Mouse (Mus musculus) CH12.LX (cell line): ENCODE data around the gene Vmn1r40.

Experiments
- CTCF ChIP-seq, 2 experiments: IDR thresholded peaks in 1 of 2; conservative IDR thresholded peaks in 1 of 2; 2 replicates each; pipeline ENCODE4 v1.5.1; 2011 to 2012; ENCODE audit warnings: low read depth in 2 of 2, low read length in 2 of 2, improper control_type of control experiment in 1 of 2, inconsistent platforms in 1 of 2, mild to moderate bottlenecking in 1 of 2, moderate library complexity in 1 of 2
- EP300 ChIP-seq: IDR thresholded peaks from 2 replicates; pipeline ENCODE4 v1.6.1; 2011; ENCODE audit warnings: low read length, improper control_type of control experiment
- JUN ChIP-seq: IDR thresholded peaks from 2 replicates; pipeline ENCODE4 v1.6.1; 2011; ENCODE audit warnings: low read depth, mild to moderate bottlenecking, low read length, improper control_type of control experiment, moderate library complexity; ENCODE audit not compliant: insufficient read depth
- JUND ChIP-seq: conservative IDR thresholded peaks from 2 replicates; pipeline ENCODE4 v1.6.1; 2011; ENCODE audit warnings: low read depth, low read length, improper control_type of control experiment
- POLR2A ChIP-seq: IDR thresholded peaks from 2 replicates; pipeline ENCODE4 v1.6.1; 2011; ENCODE audit warnings: low read depth, mild to moderate bottlenecking, improper control_type of control experiment, low read length
- TCF12 ChIP-seq: IDR thresholded peaks from 2 replicates; pipeline ENCODE4 v1.6.1; 2014; ENCODE audit warnings: low read depth, mild to moderate bottlenecking, inconsistent platforms, low read length, improper control_type of control experiment

DNA sequence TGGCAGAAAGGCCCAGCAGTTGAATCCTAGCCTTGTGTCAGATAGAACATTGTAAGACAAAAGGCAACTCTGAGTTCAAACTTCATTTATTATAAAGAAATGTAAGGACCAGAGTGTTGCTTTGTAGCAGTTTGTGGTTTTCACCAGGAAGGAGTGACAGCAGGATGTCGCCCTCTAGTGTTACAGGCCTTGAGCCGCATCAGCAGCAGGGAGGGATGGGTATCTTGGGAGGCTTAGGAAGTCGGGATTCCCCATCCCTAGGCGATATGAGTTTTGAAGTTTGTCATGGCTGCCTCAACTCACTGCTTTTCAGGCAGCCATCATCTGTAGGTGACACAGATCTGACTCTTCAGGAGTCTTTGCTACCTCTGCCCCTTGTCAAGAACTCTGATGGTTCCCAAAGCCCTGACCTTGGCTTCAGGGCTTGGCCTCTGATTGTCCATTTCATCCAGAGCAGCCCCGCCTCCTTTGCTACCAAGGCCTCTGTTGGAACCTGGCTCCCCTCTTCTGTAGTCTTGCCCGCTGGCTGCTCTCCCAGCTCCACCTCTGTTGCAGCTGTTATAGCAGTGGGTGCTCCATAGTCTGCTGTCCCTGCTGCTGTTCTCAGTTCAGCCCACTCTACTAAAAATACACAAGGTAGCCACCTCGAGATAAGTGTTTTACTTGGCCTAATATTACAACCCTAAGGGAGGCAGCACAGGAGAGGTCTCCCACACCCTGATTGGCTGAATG lies 47.5 kb upstream of the Vmn1r40 start:
- TF ChIP-seq POLR2A (no peak), JUN (no peak), CTCF (conservative IDR thresholded peaks at IDR 0.05 in 1 of 2, IDR thresholded peaks at IDR 0.05 in 1 of 2; ENCODE audit: low read depth in 2 of 2, low read length in 2 of 2) (peak; percentile 52 to 75; a peak in 3 of 4 replicates), JUND (no peak), EP300 (no peak), TCF12 (no peak)
